Mouse (Mus musculus) neutrophil, adult 65 days (primary cell): ENCODE data around the gene Rbm42. TPM values are rescaled to one million over a fixed set of nuclear protein-coding genes. Genes with fewer than 3 reads are reported as not detected.

ENCODE experiments used
- total RNA-seq: library from RNA; stranded (reverse); gene quantifications from 2 replicates; pipeline ENCODE4 v1.2.4, GENCODE M21; 2023

The Rbm42 gene
- total RNA-seq: 88.7 and 91.5 TPM in 2 replicates

DNA sequence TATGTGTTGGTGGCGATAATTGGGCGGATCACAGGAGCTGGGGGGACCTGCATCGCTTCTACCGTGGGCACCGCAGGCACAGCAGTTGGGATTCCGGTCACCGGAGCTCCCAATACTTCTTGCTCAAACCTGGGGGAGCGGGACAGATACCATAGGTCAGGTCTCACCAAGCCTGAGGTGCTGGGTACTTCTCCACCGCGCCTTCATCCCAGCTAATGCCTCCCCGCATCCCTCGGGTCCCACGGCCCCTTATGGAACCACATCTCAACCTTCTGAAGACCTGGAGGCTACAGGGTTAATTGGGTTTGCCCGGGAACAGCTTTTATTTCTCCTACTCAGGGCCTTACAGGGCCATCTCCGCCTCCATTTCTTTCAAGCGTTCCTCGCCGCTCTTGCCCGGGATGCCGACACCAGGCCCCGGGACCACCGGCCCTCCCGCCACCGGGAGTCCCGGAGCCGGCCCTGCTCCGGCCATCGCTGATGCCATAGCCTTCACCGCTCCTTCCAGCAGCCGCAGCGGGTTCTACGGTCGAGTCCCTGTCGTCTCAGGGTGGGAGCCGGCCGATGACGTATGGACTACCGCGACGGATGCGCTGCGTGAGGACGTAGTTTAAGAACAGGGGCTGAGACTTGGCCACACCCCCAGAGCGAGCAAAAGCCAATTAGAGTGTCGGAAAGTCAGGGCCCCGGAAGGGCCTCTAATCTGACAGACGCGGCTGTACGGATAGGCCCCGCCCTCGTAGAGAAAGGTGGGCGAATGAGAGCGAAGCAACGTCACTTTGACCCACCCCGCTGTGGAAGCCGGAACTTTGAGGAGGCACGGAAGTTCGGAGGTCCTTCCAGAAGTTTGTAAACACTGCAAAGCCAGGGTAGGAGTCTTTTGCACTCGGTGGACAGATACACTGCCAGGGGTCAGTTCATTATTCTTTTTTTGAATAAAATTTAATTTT is at the start of gene Rbm42:
Gene Rbm42, minus strand, starts transcription at position 727 of the 950 bp plus-strand sequence.

DNA sequence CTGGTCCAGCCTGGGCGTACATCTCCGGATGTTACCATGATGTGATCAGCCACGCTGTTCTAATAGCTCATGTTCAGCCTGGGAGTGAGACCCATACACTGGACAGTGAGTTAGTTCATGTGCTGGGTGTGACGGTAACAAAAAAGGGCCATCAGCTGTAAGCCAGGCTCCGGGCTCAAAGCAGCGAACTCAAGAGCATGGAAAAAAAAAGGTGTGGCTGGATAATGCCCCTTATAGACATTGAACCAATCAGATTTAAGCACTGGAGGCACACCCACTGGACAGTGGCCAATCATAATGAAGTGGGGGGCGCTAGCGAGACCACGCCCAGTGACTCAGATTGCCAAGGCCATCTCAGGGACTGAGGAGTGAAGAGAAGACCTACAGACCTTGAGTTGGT is 48.5 kb upstream of the Rbm42 start, which contains the start of gene 2200002J24Rik:
Gene 2200002J24Rik, plus strand, starts transcription at position 338 of the 400 bp plus-strand sequence.

DNA sequence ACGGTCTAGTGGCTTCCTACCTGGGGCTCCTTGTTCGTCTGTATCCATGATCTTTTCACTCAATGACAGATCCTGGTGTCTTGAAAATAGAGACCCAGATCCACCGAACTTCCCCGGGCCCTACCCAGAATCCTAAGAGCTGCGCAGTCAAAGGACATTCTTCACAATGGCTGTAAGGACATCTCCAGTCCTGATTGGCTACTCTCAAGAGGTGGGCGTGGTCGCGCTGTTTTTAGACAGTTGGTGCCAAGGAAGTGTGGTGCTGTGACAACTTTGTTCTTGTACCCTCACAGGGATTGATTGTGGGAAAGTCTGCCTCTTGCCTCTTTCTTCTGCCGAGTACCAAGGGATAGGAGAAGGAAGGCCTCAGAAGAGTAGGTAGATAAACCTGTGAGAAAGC is 21.4 kb upstream of the Rbm42 start, which contains the start of gene Pmis2:
Gene Pmis2, minus strand, starts transcription at position 126 of the 400 bp plus-strand sequence.

DNA sequence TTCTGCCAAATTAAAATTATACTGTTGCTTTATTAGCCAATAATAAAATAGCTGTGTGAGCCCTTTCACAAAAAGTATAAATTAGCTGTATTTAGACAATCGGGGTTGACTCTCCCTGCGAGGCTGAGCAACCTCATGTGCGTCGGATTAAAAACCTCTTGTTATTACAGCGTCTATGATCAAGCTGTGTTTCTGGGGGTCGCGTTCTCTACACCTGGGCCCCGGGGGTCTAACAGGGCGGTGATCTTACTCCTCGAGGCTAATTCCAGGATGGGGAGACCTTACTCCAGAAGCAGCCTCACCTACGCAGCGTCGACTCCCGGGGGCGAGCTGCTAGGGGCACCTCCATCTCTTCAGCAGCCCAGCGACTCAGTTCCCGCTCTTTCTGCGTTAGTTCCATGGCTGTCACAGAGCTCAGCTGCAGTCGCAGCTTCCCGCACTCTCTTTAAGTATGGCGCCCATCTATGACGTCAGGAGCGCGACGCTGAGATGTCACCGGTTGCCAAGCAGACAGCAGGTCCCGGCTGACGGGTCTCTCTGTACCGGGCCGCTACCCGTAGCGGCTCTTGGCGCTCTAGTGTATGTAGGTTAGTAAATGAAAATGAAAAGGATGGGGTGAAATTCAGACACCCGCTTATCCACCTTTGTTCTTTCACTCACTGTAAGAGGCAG is 14.5 kb upstream of the Rbm42 start, which contains the start of gene Haus5:
Gene Haus5, minus strand, starts transcription at position 466 of the 672 bp plus-strand sequence.

DNA sequence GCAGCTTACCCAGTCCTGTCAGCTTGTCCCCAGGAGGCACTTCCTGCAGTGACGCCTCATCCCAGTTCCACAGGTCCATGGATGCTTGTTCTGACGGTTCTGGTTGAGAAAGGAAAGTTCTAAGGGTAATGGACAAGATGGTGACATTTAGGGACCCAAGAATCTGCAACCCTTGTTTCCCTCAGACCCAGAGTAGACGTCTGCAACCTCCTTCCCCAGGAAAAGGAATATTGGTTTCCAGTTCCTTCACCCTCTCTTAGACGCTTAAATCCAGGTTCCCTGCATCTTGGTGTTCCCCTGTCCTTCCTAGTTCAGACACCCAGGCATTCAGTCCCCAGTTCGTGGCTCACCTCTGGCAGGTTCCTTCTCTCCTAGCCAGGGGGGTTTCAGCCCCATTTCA is 14.4 kb downstream of the Rbm42 start, which contains the start of gene Etv2:
Gene Etv2, minus strand, starts transcription at position 101 of the 400 bp plus-strand sequence.

GRCm38 (mm10) chr7:30625530-30626384 is 24.4 kb downstream of the Rbm42 start, which contains the start of gene Cox6b1:
TSS of gene Cox6b1 (minus strand) at chr7:30626151.

DNA sequence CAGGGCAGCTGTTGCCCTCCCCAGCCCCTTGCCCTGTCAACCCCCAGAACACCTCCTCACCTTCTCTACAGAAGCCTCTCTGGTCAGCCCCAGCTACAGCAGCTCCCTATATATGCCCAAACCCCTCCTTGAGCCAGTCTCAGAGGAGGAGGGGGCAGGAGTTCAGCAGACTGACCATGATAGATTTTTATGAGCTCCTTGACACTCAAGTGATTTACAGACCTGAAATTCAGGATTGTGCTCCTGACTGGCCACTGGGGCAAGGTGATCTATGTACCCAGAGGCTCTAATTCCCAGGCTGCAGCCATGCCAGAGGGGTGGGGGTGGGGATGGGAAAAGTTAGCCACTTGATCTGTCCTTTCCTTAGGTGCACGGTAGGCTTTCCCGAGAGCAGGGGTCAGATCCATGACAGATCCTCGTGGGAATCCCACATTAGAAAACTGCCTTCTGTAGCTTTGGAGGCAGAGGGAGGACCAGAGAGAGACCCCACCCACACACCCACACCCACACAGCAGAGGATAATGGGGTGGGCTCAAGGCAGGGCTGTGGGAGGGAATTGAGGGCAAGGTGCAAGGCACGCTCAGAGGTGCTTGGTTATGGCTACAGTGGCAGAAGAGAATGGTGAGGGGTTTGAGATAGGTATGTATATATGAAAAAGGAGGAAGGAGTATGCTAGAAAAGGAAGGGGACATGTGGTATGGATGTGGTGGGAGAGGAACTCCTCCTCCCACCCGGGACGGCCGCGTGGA is 37.3 kb downstream of the Rbm42 start, which contains the start of gene Upk1a:
Gene Upk1a, minus strand, starts transcription at position 194 of the 749 bp plus-strand sequence.

DNA sequence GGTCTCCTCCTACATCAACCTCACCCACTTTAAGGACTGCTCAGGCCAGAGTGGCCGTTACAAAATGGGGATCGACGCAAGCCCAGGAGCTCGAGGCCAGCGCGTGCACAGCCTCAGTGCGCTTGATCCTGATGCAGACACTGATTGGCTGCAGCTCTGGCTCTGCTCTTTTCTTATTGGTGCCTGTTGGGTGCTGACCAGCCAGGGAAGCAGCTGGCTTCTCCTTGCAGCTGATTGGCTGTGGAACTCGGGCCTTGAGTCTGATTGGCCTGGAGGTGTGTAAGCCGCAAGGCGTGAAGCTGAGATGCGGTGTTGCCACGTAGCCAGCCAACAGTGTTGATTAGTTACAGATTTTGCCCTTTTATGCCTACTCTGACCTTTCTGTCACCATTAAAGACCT is 51.3 kb downstream of the Rbm42 start, which contains the start of gene Zbtb32:
Gene Zbtb32, minus strand, starts transcription at position 124 of the 400 bp plus-strand sequence.

Other genes with a start within 250 kb of the Rbm42 start
- gene Tyrobp, start 236.6 kb downstream of the Rbm42 start, total RNA-seq: 2,000 and 2,325 TPM in 2 replicates
- gene Hcst, start 230.5 kb downstream of the Rbm42 start, total RNA-seq: 115 and 126 TPM in 2 replicates
- 82.7 and 113 TPM in 2 replicates for gene Nfkbid, start 228.6 kb downstream of the Rbm42 start, total RNA-seq
- gene Aplp1, start 204.8 kb downstream of the Rbm42 start, total RNA-seq: 0.25 TPM in 1 of 2 replicates, not detected in the other
- gene Kirrel2, start 192.6 kb downstream of the Rbm42 start, total RNA-seq: not detected in 2 replicates
- gene Nphs1, start 192.0 kb downstream of the Rbm42 start, total RNA-seq: not detected in 2 replicates
- gene Prodh2, start 156.7 kb downstream of the Rbm42 start, total RNA-seq: not detected in 2 replicates
- gene Arhgap33, start 115.3 kb downstream of the Rbm42 start, total RNA-seq: 9.4 and 16.2 TPM in 2 replicates
- gene Hspb6, start 98.1 kb downstream of the Rbm42 start, total RNA-seq: 2.6 and 4.0 TPM in 2 replicates
- gene Proser3, start 98.0 kb downstream of the Rbm42 start, total RNA-seq: 2.2 and 3.3 TPM in 2 replicates
- gene Lin37, start 90.5 kb downstream of the Rbm42 start, total RNA-seq: 28.0 and 29.5 TPM in 2 replicates
- 38.4 and 45.2 TPM in 2 replicates for gene U2af1l4, start 87.0 kb downstream of the Rbm42 start, total RNA-seq
- gene Gm49396, start 87.0 kb downstream of the Rbm42 start, total RNA-seq: 1.3 and 2.7 TPM in 2 replicates
- gene Psenen, start 86.7 kb downstream of the Rbm42 start, total RNA-seq: 115 TPM in 2 replicates
- gene Igflr1, start 84.9 kb downstream of the Rbm42 start, total RNA-seq: 3.5 and 6.1 TPM in 2 replicates
- gene Kmt2b, start 61.6 kb downstream of the Rbm42 start, total RNA-seq: 47.8 and 65.1 TPM in 2 replicates
- gene Zbtb32, start 51.4 kb downstream of the Rbm42 start, total RNA-seq: 0.29 TPM in 1 of 2 replicates, not detected in the other
- not detected in 2 replicates for gene Upk1a, start 37.5 kb downstream of the Rbm42 start, total RNA-seq
- gene Cox6b1, start 24.2 kb downstream of the Rbm42 start, total RNA-seq: 220 and 238 TPM in 2 replicates
- gene Etv2, start 14.5 kb downstream of the Rbm42 start, total RNA-seq: not detected in 2 replicates
- 17.9 and 25.1 TPM in 2 replicates for gene Haus5, start 14.7 kb upstream of the Rbm42 start, total RNA-seq
- not detected in 2 replicates for gene Pmis2, start 21.3 kb upstream of the Rbm42 start, total RNA-seq
- gene 2200002J24Rik, start 48.6 kb upstream of the Rbm42 start, total RNA-seq: not detected in 2 replicates
- gene Atp4a, start 61.9 kb upstream of the Rbm42 start, total RNA-seq: not detected in 2 replicates
- gene Tmem147, start 79.2 kb upstream of the Rbm42 start, total RNA-seq: 17.2 and 23.5 TPM in 2 replicates
- gene Gapdhs, start 93.4 kb upstream of the Rbm42 start, total RNA-seq: not detected in 2 replicates
- gene Sbsn, start 101.2 kb upstream of the Rbm42 start, total RNA-seq: 0.16 and 0.57 TPM in 2 replicates
- gene Dmkn, start 113.4 kb upstream of the Rbm42 start, total RNA-seq: 2.3 and 3.3 TPM in 2 replicates
- not detected in 2 replicates for gene Krtdap, start 137.6 kb upstream of the Rbm42 start, total RNA-seq
- gene Ffar2, start 173.5 kb upstream of the Rbm42 start, total RNA-seq: 31.3 and 40.2 TPM in 2 replicates
- not detected in 2 replicates for gene Ffar3, start 205.9 kb upstream of the Rbm42 start, total RNA-seq
- not detected in 2 replicates for gene Ffar1, start 211.2 kb upstream of the Rbm42 start, total RNA-seq
- 3.5 and 3.8 TPM in 2 replicates for gene Cd22, start 230.0 kb upstream of the Rbm42 start, total RNA-seq